Mouse (Mus musculus): ENCODE measurements around the gene Prkcd. TPM values are rescaled to one million over a fixed set of nuclear protein-coding genes. Genes with fewer than 3 reads are reported as not detected.

The Prkcd gene
- total RNA-seq, 2 experiments from 2014 or later, result 39.5 to 41.4 TPM

DNA sequence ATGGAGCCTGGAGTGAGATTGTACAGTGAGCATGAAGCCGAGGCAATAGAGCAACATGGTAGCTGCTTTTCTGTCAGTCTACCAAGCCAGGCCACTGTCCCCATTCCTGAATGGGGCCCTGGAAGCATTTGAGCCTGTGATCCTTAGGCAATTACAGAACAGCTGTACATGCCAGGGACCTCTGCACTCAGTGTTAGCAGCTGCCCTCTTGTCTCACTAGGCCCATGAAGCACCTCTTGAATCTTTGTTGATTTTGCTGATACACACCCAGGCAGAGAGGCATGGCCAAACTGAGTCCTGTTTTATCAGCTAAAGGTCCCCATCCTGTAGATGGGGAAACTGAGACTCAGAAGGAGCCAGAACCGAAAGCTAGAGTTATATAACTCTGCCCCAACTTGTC is 15.7 kb downstream of the Prkcd start:
- intact Hi-C loops (cut with DNase I), result no loop called here
- no peak for DNase-seq

DNA sequence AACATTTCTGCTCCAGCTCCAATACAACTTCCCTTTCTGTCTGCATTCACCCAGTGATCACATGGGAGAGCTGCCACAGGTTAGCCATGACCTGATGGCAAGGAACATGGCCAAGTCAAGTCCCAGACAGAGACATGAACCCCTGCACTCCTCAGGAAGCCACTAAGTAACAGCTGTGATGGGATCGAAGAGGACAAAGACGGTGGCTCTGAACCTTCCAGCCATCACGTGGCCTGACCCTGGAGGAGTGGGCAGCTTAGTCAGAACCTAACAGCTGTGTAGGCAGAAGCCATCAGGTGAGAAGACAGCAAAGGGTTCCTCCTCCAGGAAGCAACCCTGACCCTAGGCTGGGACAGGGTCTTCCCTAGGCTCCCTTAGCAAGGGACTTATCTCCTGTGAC is 16.5 kb downstream of the Prkcd start:
- no peak for DNase-seq
- intact Hi-C loops (cut with DNase I), result no loop called here

DNA sequence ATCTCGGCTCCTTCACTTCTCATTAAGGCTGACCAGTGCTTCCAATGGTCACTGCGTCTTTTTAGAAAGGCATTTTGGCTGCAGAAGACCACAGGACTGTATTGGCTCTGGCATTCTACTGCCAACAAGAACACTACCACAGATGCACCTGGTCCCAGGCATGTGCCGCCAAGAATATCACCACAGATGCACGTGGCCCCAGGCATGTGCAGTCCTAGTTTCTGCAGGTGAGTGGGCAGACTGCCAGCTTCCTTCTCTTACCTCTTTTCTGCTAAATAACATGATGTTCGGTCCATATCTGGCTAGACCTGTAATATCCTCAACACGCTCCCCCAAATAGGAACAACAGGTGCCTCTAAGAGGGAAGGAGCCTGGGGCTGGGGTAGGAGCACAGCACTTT is 17.8 kb downstream of the Prkcd start:
- intact Hi-C loops (cut with DNase I), result no loop called here
- DNase-seq, result no peak

DNA sequence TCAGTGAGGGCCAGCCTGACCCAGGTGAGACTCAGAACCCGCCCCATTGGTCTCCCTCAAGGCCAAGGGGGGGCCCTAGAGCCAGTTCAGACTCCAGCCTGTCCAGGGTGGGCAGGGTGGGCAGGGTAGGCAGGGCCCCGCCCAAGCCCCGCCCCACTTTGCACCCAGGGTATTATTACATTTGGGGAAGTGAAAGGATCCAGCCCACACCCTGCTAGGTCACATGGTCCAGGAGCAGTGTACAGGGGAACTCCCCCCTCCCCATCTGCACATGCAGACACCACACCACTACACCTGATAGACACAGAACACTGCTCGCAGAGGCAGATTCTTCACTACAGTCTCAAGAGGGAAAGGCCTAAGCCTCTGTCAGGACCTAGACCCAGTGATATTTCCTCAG is 18.3 kb downstream of the Prkcd start:
- no peak for DNase-seq
- intact Hi-C loops (cut with DNase I), result no loop called here

DNA sequence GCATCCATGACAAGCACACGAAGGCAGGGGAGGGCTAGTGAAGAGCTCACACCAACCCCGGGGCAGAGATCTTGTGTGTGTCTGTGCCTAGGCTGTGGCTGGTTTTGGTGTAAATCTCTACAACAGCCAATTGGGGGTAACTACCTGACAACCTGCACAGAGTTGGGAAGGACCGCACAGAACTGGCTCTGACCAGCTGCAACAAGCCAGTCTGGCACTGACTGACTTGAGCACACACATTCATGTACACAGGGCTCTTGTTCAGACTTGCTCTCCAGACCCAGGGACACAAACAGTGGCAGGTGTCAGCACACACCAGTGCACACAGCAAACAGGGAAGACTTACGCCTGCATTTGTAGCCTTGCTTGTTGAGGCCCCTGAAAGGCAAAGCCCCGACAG is 19.2 kb downstream of the Prkcd start:
- DNase-seq, result no peak
- intact Hi-C loops (cut with DNase I), result no loop called here

DNA sequence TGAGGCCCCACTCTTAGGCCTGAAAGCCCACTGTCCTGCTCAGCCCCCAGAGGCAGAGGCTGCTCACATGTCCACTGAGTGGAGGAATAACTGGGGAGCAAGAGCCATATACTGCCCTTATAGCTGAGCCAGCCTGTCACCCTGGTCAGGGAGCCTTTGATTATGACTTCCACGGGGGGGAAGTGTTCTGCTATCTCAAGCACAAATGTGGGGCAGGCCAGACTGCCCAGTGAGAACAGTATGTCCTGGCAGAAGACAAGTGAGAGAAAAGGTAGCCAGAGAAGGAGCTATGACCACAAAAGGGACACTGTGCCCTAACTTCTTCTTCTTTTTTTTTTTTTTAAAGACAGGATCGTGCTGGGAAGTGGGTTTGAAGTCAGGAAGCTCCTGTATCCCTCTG is 28.9 kb downstream of the Prkcd start:
- no peak for DNase-seq
- intact Hi-C loops (cut with DNase I), result no loop called here

DNA sequence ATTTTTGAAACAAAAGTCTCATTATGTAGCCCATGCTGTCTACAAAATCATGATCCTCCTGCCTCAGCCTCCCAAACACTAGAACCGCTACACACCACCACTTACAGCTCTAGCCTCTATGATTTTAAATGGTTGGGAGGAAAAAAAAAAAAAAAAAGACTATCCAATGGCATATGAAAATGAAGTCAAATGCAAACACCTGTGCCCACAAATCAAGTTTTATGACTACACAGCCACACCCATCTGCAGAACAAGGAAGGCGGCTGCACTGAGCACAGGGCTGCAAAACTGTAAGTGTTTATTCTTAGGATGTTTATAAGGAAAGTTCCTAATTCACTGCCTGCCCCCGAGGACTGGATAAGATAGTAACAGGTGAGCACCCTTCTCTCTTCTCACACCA is 29.6 kb downstream of the Prkcd start:
- intact Hi-C loops (cut with DNase I), result no loop called here

DNA sequence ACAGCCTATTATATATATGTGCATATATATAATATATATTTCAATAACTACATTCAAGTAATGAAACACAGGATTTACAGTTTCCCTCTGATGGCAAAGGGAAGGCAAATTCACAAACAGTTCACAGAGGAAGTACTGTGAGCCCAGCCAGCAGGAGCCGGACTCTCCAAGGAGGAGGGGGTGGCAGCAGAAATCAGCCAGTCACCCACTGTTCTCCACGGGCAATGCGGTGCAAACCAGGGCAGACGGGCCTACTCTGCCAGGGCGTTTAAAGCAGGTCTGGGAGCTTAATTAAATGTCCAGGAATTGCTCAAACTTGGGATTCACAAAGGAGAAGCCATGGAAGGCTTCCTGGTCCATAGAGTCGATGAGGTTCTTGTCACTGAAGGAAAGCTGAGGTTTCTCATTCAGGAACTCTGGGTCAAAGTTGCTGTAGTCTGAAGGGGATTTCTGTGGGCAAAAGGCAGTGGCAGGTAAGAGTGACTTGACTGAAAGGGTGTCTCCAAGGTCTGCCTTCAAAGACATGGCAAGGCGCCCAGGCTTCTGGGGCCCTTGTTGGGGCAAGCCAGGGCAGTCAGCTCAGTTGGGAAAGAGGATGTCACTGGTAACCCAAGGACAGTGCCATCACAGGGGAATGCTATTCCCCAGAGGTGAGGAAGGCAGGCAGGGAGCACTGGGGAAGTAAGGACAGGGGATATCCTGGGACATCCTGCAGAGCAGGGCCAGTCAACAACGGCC is 30.3 kb downstream of the Prkcd start:
- DNase-seq, result no peak
- intact Hi-C loops (cut with DNase I), result no loop called here

More for the DNA sequence above, 29.6 kb downstream of the Prkcd start:
- DNase-seq, result no peak

DNA sequence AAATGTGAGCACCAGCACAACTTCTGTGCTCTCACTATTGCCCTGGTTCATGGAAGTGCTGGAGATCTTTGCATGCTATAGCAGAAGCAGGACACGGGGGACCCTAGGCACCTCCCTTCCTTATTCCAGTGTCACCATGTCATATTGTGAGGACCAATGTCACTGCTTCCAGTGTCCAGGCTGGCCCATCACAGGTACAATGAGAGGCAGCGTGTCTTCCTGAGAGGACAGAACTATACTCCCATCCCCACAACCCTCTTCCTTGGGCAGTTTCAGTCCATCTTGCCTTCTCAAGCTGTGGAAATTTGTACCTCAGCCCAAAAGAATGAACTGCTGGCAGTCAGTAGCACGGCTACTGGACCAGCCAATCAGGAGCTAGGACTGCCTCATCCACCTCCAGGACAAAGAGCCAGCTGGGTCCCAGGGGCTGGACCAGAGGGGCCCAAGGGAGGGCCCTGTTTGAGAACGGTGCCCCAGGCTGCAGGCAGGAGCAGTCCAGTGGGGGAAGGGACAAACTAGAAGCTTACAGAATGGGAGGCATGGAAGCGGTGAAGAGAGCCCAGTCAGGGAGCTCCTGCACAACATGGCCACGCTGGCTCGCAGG is 31.8 kb downstream of the Prkcd start:
- peak; percentile 59 for DNase-seq
- intact Hi-C loops (cut with DNase I), result loop anchor here (5.0 kb wide), 1 partner anchor 78 kb away; no protein-coding TSS in a partner anchor

DNA sequence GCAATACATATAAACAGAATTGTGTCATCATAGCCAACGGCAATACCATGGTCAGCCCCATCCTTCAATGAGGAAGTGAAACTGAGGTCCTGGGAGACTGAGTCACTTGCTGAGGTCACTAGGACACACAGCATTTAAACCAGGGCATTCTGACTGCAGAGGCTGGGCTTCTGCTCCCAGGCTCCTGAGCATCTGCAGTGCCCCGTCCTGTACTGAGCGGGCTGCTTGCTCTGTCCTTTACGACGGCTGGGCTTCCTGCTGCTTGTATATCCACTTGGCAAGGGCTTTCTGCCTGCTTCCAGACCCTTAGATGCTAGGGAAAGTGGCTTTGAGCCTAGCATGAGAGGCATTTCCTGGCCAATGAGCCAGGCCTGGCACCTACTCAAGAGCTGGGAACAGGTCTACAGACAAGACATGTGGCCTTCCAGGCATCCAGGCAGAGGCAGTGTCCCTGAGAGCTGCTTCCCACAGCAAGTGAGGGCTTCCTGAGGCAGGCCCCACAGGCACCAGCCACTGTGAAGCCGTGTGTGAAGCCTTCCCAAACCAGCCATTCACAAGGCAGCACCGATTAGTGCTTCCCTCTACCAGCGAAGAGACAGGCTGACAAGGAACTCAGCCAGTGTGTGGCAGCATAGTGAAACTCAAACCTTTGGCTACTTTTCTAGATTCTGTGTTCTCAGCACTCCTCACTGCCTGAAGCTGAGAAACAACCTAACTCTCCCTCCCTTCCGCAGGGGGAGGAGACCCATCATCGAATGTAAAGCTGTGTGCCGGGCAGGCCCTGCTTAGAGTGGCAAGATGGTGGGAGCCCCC is 32.5 kb downstream of the Prkcd start:
- intact Hi-C loops (cut with DNase I), result loop anchor here (5.0 kb wide), 1 partner anchor 79 kb away; no protein-coding TSS in a partner anchor
- DNase-seq, result peak; percentile 90

DNA sequence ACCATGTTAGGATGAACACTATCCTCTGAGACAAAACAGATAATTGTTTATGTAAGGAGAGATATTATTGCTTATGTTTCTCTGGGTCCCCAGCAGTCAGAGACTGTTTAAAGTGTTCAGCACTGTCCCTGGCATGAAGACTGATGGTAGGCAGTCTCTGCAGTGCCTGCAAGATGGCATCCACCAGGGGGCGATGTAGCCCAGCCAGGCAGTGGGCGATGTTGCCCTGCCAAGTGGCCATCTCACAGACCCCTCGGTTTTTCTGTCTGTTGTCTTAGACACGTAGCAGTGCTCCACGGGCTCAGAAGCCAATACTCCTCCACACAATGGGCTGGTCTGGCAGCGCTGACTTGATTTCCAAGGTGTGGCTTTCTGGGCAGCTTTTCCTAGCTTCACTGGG is 34.6 kb downstream of the Prkcd start:
- DNase-seq, result peak; percentile 91
- intact Hi-C loops (cut with DNase I), result loop anchor here (5.0 kb wide), 1 partner anchor 81 kb away; no protein-coding TSS in a partner anchor

DNA sequence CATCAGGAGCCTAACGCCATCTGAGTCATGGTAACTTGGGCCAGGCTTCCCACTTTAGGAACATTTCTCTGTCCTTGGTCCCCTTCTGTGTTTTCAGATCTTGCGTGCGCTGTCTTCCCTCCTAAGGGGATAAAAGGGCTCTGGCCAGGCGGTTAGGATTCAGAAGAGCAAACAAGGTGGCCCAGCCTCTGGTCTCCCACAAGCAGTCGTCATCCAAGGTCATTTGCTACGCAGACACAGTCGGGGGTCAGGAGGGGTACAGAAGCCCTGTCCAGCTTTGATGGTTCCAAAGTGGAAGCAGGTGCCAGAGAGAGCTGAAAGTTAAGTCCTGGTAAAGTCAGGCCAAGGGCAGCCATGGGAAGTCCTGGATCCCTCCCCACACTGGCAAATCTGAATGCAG is 35.1 kb downstream of the Prkcd start:
- intact Hi-C loops (cut with DNase I), result loop anchor here (5.0 kb wide), 1 partner anchor 81 kb away; no protein-coding TSS in a partner anchor

DNA sequence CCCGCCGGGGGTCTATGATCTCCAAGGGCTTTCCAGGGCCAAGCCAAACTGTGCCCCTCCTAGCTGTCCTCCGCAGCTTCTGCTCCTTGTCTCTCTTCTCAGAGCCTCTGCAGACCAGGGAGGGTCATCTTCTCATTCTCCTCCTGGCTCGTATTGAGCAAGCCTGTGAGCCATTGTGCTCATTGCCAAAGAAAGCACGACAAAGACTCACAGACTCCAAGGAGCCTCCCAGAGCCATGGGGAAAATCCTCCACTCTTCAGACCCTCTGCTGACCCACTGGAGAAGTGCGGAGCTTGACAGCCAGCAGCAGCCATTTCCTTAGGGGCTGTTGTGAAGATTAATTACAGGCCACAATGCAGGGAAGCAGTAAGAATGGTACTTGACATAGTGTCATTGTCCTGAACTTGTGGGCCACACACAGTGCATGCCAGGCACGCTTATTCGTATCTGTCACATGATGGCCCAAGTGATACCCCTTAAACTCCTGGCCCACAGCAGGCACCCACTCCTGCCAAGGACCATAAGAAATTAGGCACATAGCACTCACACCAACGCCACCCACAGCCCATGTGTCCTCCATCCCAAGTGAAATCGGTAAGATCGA is 35.9 kb downstream of the Prkcd start:
- intact Hi-C loops (cut with DNase I), result loop anchor here (5.0 kb wide), 1 partner anchor 82 kb away; no protein-coding TSS in a partner anchor
- no peak for DNase-seq

More for the DNA sequence above, 35.1 kb downstream of the Prkcd start:
- DNase-seq, result no peak

DNA sequence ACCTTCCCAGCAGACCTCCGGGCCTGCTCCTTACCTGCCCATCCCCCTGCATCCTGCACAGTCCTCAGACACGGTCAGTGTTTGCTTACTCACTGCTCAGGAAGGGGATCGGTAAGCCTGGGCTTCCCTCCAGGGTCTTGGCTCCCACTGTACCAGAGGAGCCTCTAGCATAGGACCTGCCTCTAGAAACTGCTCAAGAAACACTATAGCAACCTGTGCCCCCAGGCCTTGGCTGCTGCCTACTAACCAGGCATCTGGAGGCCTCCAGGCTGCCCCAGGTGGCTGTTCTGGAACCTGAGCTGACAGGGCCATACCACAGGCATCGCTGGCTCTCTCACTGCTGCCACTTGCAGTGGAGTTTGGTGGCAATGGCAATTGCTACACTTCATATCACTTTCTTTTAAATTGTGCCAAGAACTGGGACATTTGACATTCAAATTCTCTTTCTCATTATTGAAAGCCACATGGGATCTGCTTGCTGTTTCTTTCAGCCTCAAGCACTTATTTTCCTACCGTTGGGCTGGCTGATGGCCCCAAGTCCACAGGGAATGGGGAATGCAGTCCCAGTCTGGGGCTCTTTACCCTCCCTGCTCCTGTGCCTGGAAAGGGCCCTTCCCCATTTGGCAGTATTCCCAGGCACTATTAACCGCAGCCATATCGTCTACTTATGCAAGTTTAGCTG is 39.1 kb downstream of the Prkcd start:
- DNase-seq, result peak; percentile 36
- intact Hi-C loops (cut with DNase I), result no loop called here

DNA sequence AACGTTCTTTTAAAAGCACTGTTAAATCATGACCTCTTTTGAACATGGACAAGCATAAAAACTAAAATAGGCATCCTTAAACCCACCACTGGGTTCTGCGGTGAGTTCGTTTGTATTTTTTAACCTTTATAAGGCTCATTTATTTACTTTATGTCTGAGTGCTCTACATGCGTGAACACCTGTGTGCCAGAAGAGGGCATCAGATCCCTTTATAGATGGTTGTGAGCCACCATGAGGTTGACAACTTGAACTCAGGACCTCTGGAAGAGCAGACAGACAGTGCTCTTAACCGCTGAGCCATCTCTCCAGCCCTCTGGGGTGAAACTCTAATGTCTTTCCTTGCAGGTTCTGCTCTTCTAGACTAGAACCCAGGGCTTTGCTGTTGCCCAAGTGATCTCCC is 40.7 kb downstream of the Prkcd start:
- DNase-seq, result no peak
- intact Hi-C loops (cut with DNase I), result no loop called here

DNA sequence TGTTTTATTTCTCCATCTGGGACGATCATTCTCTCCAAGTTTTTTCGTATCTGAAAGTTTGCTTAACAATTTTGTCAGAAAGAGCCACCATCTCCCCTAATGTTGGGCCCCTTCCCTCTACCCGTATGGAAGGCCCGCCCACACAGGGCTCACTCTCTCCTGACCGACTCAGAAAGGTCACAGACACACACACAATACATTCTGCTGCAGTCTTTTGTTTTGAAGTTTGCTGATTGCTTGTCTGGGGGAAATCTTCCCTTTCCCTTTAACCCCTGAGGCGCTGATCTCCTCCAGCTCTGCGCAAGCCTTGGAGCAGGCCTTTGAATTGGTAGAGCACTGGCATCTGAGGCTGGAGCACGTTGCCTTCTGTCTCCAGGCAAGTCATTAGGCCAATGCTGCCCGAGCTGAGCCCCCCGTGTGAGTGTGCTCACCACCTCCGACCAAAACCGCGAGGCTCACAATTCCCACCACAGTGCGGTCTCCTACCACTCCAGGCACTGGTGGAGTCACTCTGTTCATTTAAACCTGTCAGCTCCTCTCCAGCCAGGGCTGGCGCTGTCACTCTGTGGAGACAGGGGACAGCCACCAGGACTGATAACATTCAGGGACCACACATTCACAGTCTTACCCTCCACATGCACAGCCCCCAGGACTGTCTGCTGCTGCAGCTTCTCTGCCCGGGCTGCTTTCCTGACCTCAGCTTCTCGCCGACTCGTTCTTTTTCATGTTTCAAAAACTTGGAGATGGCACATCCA is 41.3 kb downstream of the Prkcd start:
- no peak for DNase-seq
- intact Hi-C loops (cut with DNase I), result no loop called here

DNA sequence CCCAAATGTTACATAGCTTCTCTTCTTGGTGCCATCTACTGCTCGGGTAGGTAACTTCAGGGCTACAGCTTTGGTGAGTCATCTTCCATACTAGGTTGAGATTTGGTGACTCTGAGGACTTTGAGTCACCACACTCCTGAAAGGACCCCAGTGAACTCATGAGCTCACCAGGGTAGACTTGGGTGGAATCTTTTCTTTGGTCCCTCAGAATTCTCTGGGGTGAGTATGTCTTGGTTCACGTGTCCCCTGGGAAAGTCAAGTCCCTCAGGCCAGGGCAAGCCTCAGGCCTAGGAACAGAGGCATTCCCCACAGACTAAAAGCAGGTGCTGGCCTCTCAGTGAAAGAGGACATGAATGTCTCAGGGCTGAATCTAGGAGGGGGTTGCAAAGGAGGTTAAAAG is 41.9 kb downstream of the Prkcd start:
- intact Hi-C loops (cut with DNase I), result no loop called here
- DNase-seq, result no peak

DNA sequence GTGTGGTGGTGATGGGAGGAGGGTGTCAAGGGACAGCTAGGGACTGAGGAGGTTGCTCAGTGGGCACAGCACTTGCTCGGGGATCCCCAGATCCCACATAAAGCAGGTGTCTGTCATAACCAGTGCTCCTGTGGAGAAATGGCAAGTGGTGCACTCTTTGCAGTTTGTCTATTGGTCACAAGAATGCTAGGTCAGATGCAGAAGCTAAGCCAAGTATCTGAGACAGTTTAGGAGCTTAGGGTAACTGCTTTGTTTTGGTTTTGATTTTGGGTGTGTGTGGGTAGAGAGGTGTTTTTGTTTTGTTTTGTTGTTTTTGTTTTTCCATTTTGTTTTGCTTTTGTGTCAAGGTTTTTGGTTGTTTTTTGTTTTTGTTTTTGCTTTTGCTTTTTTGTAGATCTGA is 44.8 kb downstream of the Prkcd start:
- intact Hi-C loops (cut with DNase I), result no loop called here
- DNase-seq, result no peak

DNA sequence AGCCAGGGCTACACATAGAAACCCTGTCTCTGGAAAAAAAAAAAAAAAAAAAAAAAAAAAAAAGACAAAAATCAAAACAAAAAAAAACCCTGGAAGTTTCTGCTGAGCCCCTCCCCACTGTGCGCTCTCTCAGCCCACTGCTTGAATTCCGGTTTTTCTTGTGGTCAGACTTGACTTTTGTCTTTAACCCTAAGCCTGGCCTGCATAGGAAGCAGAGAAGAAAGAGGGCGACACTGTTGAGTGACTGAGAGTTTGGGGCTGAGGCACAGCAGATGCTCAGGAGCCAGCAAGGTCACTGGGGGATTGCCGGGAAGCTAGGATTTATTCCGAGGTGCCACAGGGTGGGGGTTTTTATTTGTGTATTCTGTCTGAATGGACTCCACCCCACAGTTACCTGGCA is 46.1 kb downstream of the Prkcd start:
- DNase-seq, result no peak
- intact Hi-C loops (cut with DNase I), result no loop called here

DNA sequence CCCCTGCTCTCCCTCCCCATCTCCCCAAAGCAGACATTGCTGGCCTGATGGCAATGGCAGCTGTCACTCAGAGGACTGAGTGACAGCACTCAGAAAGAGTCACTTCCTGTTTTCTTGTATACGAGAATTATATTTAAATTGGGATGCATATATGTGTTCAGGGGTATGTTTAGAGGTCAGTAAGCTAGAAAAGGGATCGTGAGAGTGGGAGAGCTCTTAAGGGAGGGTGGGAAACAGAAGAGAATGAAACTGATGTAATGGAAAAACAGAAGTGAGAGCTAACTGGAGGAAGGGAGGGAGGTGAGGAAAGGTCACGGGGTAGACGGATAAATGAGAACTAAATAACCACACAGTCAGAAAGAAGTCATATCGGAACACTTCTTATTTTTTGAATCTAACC is 46.8 kb downstream of the Prkcd start:
- intact Hi-C loops (cut with DNase I), result no loop called here

More for the DNA sequence above, 46.8 kb downstream of the Prkcd start:
- DNase-seq, result no peak
